In genomic region chr10:4604527-4605209, GRCm38 (mm10) we compare ENCODE assay signal across 13 mouse cellular contexts.
"Had no signal": no experiment of that assay in that cellular context is flagged by ENCODE, and none has a peak within 500 bp of the region (broad histone marks: within the 10 kb centered on the region; RNA-seq: fewer than 3 reads in every experiment).

No protein-coding gene starts in this region.

- H3K4me1 ChIP-seq: limb, embryonic 15.5 days; lung, embryonic 15.5 days; midbrain, embryonic 15.5 days; neural tube, embryonic 12.5 days had no signal

- H3K9ac ChIP-seq: limb, embryonic 15.5 days; lung, embryonic 15.5 days; midbrain, embryonic 15.5 days; neural tube, embryonic 12.5 days had no signal

- H3K27me3 ChIP-seq: limb, embryonic 15.5 days; lung, embryonic 15.5 days; midbrain, embryonic 15.5 days; neural tube, embryonic 12.5 days had no signal

- H3K4me2 ChIP-seq: limb, embryonic 15.5 days; lung, embryonic 15.5 days; midbrain, embryonic 11.5 days; midbrain, embryonic 15.5 days; neural tube, embryonic 12.5 days had no signal

- ATAC-seq: midbrain, embryonic 15.5 days had no signal

- H3K27ac ChIP-seq: left cerebral cortex, adult 2 months; limb, embryonic 15.5 days; lung, embryonic 15.5 days; macrophage; midbrain, embryonic 15.5 days; neural tube, embryonic 12.5 days had no signal

- H3K4me3 ChIP-seq: left cerebral cortex, adult 2 months; limb, embryonic 15.5 days; lung, embryonic 15.5 days; megakaryocyte, embryonic 14.5 days; midbrain, embryonic 15.5 days; neural tube, embryonic 12.5 days had no signal

- H3K36me3 ChIP-seq: limb, embryonic 15.5 days; lung, embryonic 15.5 days; midbrain, embryonic 15.5 days; neural tube, embryonic 12.5 days had no signal

- DNase-seq: kidney, adult 11 months; kidney, postnatal 14 days; lung, postnatal 14 days; thymus, adult 18-20 months; thymus, postnatal 14 days had no signal

- H3K9me3 ChIP-seq: limb, embryonic 15.5 days; lung, embryonic 15.5 days; midbrain, embryonic 15.5 days; neural tube, embryonic 12.5 days had no signal
